Mouse (Mus musculus): Measurements from ENCODE around the gene Nr1d2.
"Not testable (repeated sequence)": the region's sequence is repeated elsewhere in the genome, so short reads cannot be mapped to it uniquely, and the experiment has no call there.

Nr1d2 gene

GRCm38 (mm10) chr14:18231866-18232265, 7.1 kb downstream of the Nr1d2 start:
- DNase-seq (ENCODE audit: low spot score): not testable (repeated sequence)

GRCm38 (mm10) chr14:18229751-18230150, 9.2 kb downstream of the Nr1d2 start:
- DNase-seq (ENCODE audit: low spot score): not testable (repeated sequence)

- DNase-seq (ENCODE audit: low spot score): not testable (repeated sequence)
These were observed 12.7 kb downstream of the Nr1d2 start for GRCm38 (mm10) chr14:18226181-18226580.

GRCm38 (mm10) chr14:18225431-18225830, 13.5 kb downstream of the Nr1d2 start:
- not testable (repeated sequence) for DNase-seq (ENCODE audit: low spot score)

- DNase-seq (ENCODE audit: low spot score): no peak
These were observed 16.9 kb downstream of the Nr1d2 start for GRCm38 (mm10) chr14:18221977-18222376.

GRCm38 (mm10) chr14:18217158-18217557, 21.8 kb downstream of the Nr1d2 start:
- DNase-seq (ENCODE audit: low spot score): no peak

- DNase-seq (ENCODE audit: low spot score): no peak
These were observed 22.5 kb downstream of the Nr1d2 start for GRCm38 (mm10) chr14:18216428-18216827.

- DNase-seq (ENCODE audit: low spot score): no peak
These were observed 28.1 kb downstream of the Nr1d2 start for GRCm38 (mm10) chr14:18210795-18211194.

GRCm38 (mm10) chr14:18204315-18204714, 34.6 kb downstream of the Nr1d2 start:
- not testable (repeated sequence) for DNase-seq (ENCODE audit: low spot score)

- no peak for DNase-seq (ENCODE audit: low spot score)
These were observed 37.5 kb downstream of the Nr1d2 start for GRCm38 (mm10) chr14:18201413-18201812.

- peak; percentile 49 for DNase-seq (ENCODE audit: low spot score)
These were observed 52.0 kb downstream of the Nr1d2 start for GRCm38 (mm10) chr14:18186883-18187417.

- not testable (repeated sequence) for DNase-seq (ENCODE audit: low spot score)
These were observed 61.4 kb downstream of the Nr1d2 start for GRCm38 (mm10) chr14:18177531-18177930.

GRCm38 (mm10) chr14:18167597-18167996, 71.3 kb downstream of the Nr1d2 start:
- DNase-seq (ENCODE audit: low spot score): no peak

GRCm38 (mm10) chr14:18167041-18167440, 71.9 kb downstream of the Nr1d2 start:
- peak; percentile 15 for DNase-seq (ENCODE audit: low spot score)
